Mouse (Mus musculus): ENCODE data around the gene Asb17. TPM values are rescaled to one million over a fixed set of nuclear protein-coding genes. Genes with fewer than 3 reads are reported as not detected.

The Asb17 gene
- polyA plus RNA-seq (2015; fragmentation: Nextera tagmentation; extraction: Ambion mirVana), result 3.7 and 4.2 TPM in 2 replicates

DNA sequence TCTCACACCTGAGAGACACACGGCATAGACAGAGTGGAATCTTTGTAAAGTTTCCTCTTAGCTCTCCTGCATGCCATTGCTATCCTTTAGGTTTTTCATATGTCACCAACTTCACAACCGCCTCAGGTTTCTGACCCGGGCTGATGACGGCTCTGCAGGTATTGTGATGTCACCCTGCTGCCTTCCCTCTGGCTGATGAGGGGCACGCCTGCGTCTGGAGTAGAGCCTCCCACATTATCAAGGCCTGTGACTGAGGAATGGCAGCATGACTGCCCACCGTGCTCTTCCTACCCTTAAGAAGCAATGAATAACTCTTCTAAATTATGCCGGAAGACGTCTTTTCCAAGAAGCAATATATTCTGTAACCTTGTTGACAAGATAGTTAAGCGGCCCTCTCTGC is at the start of gene Asb17:
Gene Asb17, plus strand, starts transcription at position 180 of the 400 bp plus-strand sequence.

Other genes starting within 250 kb of the Asb17 start
- gene St6galnac3, start 119.0 kb upstream of the Asb17 start, polyA plus RNA-seq (2015; fragmentation: Nextera tagmentation; extraction: Ambion mirVana), result 28.6 and 39.5 TPM in 2 replicates
- 0.07 and 0.12 TPM in 2 replicates for gene Msh4, start 61.9 kb downstream of the Asb17 start, polyA plus RNA-seq (2015; fragmentation: Nextera tagmentation; extraction: Ambion mirVana)
- 51.3 and 53.9 TPM in 2 replicates for gene Rabggtb, start 68.8 kb downstream of the Asb17 start, polyA plus RNA-seq (2015; fragmentation: Nextera tagmentation; extraction: Ambion mirVana)
- gene Acadm, start 100.4 kb downstream of the Asb17 start, polyA plus RNA-seq (2015; fragmentation: Nextera tagmentation; extraction: Ambion mirVana), result 35.4 and 39.9 TPM in 2 replicates
- gene Slc44a5, start 129.2 kb downstream of the Asb17 start, polyA plus RNA-seq (2015; fragmentation: Nextera tagmentation; extraction: Ambion mirVana), result 0.35 and 0.39 TPM in 2 replicates

Measured in spleen, postnatal 0 days (tissue).